Mouse (Mus musculus): ENCODE results near the gene Doc2g.
"Not testable (repeated sequence)": the region's sequence is repeated elsewhere in the genome, so short reads cannot be mapped to it uniquely, and the experiment has no call there.

Doc2g gene

DNA sequence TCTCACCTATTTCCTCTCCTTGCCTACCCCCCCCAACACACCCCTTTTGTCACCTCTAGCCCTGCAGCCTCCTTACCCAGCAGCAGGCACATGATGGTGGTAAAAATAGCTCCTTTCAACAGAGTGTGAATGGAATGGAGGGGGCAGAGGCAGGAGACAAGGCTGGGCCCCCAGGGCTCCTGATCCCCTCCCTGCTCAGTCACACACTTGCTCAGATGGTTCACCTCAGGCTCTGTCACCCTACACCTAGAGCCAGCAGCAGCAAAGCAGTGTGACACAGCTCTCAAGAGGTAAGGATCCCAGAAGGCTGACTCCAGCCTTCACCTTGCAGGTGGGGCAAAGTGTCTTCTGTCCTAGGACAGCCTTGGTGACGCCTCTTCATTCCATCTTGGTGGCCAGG lies at the start of gene Doc2g:
Gene Doc2g, plus strand, starts transcription at position 202 of the 400 bp plus-strand sequence.
- DNase-seq (ENCODE audit: extremely low spot score, low spot score): no peak

- no peak for DNase-seq (ENCODE audit: extremely low spot score, low spot score)
Observed at GRCm38 (mm10) chr19:3955033-3955432, 48.1 kb upstream of the Doc2g start.

DNA sequence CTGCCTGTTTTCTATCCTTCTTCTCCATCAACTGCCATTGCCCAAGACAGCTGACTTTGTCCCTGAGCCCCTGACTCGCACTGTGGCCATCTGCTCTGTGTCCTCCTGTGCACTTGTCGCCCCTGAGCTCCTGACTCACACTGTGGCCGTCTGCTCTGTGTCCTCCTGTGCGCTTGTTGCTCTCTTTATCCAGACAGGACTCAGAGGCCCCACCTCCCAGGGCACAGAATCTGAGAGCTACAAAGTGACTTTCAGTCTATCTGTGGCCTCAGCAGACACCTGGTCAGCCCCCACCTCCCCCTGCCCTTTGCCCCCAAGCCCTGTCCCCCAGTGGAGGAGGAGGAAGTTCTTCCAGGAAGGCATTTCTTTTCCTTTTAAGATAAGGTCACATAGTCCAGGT lies 47.3 kb upstream of the Doc2g start:
- no peak for DNase-seq (ENCODE audit: extremely low spot score, low spot score)

GRCm38 (mm10) chr19:3957296-3958036 lies 45.6 kb upstream of the Doc2g start:
- not testable (repeated sequence) for DNase-seq (ENCODE audit: extremely low spot score, low spot score)

DNA sequence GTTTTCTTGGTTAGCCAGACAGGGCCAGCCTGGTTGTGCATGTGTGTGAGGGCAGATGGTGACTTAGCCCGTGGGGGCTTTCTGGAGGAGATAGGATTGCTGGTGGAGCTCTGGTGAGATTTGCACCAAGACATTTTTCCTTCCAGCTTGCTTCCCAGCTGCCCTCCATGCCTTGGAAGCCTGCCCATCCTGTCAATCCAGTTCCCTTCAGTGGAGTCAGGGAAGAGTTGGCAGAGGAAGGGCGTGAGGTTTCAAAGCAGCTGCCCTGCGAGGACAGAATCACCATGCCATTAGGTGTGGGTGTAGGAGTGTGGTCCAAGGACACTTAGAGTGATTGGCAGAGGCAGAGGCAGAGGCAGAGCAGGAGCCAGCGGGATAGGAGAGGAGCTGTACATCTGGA lies 44.6 kb upstream of the Doc2g start, which contains the start of gene Aldh3b3:
Gene Aldh3b3, plus strand, starts transcription at position 176 of the 400 bp plus-strand sequence.
- no peak for DNase-seq (ENCODE audit: extremely low spot score, low spot score)

DNA sequence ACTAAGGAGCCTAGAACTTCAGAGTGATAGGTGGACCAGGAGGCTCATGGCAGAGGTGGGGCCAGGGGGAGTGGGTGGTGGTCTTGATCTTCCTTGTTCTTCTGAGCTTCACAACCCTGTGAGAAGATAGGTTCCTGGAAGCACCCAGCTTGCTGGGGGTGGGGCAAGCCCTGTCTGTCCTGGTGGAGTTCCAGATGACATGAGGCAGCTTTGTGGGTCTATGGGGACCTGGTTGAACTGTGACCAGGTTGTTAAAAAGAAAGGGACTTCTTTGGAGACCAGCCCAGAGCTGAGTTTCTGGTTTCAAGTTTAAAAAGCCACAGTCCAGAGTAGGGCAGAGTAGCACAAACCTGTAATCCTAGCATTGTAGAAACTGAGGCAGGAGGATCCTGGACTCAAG lies 44.1 kb upstream of the Doc2g start:
- no peak for DNase-seq (ENCODE audit: extremely low spot score, low spot score)

DNA sequence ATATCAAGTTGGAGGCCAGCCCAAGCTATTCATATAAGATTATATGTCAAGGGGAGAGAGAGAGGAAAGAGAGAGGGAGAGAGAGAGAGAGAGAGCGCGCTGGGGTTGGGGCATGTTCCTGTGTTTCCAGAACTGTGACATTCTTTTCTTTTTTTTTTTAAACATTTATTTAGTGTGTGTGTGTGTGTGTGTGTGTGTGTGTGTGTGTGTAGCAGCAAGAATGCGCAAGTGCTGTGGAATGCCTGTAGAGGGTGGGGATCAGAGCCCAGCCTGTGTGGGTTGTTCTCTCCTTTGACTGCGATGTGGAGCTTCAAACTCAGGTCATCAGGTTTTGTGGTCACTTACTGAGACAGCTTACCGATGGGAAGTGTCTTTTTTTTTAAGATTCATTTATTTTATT lies 42.9 kb upstream of the Doc2g start:
- no peak for DNase-seq (ENCODE audit: extremely low spot score, low spot score)

- DNase-seq (ENCODE audit: extremely low spot score, low spot score): not testable (repeated sequence)
Observed at GRCm38 (mm10) chr19:3961805-3962204, 41.3 kb upstream of the Doc2g start.

- DNase-seq (ENCODE audit: extremely low spot score, low spot score): no peak
Observed at GRCm38 (mm10) chr19:3962469-3962868, 40.6 kb upstream of the Doc2g start.

- DNase-seq (ENCODE audit: extremely low spot score, low spot score): no peak
Observed at GRCm38 (mm10) chr19:3964030-3964429, 39.1 kb upstream of the Doc2g start.

DNA sequence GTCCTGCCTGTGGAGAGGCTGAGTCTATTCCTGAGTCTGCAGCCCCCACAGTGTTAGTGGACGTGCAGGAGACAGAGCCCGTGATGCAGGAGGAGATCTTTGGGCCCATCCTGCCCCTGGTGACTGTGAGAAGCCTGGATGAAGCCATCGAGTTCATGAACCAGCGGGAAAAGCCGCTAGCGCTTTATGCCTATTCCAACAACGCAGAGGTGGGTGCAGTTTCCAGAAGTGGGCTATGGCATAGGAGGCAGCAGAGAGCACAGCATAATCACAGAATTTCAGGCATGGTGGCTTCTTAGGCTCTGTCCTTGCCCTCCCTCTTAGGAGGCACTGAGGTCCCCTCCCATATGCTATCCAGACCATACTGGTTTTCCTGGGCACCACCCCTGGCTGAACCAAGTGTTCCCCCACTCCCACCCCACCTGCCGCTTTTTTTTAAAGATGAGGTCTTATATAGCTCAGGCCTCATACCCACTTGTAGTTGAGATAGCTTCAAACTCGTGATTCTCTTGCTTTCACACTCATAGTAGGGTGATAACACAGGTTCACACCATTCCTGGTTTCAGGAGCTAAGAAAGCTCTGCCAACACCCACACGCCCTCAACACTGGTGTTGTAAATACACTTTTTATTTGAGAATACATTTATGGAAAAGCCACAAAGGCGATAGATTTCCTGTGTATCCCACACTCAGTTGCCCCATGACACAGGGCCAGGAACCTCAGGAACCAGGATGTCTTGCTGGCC lies 36.6 kb upstream of the Doc2g start:
- DNase-seq (ENCODE audit: extremely low spot score, low spot score): no peak

GRCm38 (mm10) chr19:3967258-3967657 lies 35.9 kb upstream of the Doc2g start:
- no peak for DNase-seq (ENCODE audit: extremely low spot score, low spot score)

DNA sequence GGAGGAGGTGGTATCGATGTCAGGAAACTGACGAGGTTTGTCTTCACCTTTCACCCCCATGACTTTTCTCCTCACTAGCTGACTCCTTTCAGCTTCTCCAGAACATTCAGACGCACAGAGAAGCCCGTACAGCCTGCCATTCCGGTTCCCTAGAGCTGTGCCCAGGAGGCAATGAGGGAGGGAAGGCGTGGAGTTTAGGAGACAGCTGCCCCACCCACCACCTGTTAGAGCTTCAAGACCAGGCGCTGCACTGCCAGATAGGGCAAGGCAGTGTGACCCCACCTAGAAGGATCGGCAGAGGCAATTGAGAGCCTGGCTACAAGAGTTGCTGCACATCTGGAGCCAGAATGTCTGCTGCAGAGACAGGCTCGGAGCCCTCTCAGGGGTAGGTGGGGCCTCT lies 30.9 kb upstream of the Doc2g start, which contains the start of gene Aldh3b2:
Gene Aldh3b2, plus strand, starts transcription at position 100 of the 400 bp plus-strand sequence.
- no peak for DNase-seq (ENCODE audit: extremely low spot score, low spot score)

- DNase-seq (ENCODE audit: extremely low spot score, low spot score): not testable (repeated sequence)
Observed at GRCm38 (mm10) chr19:3974608-3975007, 28.5 kb upstream of the Doc2g start.

- DNase-seq (ENCODE audit: extremely low spot score, low spot score): no peak
Observed at GRCm38 (mm10) chr19:3975866-3976265, 27.2 kb upstream of the Doc2g start.

- peak; percentile 73 for DNase-seq (ENCODE audit: extremely low spot score, low spot score)
Observed at GRCm38 (mm10) chr19:3980309-3980708, 22.8 kb upstream of the Doc2g start.

GRCm38 (mm10) chr19:3980917-3981316 lies 22.2 kb upstream of the Doc2g start:
- no peak for DNase-seq (ENCODE audit: extremely low spot score, low spot score)

GRCm38 (mm10) chr19:3983527-3984200 lies 19.4 kb upstream of the Doc2g start:
- DNase-seq (ENCODE audit: extremely low spot score, low spot score): no peak

DNA sequence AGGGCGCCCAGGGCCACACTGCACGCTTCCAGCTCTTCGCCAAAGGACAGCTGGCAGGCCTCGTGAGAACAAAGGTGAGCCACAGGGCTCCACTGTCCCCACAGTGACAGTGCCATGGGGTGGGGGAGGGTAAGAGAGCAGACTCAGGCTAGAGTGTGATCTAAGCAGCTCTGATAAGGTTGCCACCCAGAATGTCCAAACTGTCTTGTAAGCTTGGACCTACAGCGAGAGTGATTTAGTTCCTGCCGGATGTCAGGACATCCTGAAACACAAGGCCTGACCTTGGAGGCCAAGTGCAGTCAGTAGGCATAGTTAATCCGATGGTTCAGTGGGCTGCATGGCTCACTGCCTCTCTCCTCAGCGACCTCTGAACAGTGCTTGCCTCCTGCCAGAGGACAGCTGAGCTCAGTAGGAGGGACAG lies 17.8 kb upstream of the Doc2g start:
- DNase-seq (ENCODE audit: extremely low spot score, low spot score): no peak

DNA sequence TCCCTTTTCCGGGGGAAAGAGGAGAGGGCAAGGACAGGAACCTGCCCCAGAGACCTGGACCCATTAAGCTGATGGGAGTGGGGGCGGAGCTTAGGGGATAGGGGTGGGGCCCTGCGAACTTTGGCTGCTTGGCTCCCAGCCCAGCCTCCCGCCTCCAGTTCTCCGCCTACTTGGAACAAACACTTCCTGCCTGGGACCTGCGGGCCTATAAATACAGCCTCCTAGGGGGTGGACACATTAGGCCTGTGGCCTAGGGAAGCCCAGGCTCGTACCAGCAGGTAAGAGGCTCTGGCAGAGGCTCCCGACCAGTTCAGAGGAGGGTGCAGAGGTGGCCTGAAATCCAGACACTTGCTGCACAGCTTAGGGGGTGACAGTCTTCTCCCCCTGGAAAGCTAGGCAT lies 16.8 kb upstream of the Doc2g start, which contains the start of gene Acy3:
Gene Acy3, plus strand, starts transcription at position 237 of the 400 bp plus-strand sequence.
- DNase-seq (ENCODE audit: extremely low spot score, low spot score): peak; percentile 32

DNA sequence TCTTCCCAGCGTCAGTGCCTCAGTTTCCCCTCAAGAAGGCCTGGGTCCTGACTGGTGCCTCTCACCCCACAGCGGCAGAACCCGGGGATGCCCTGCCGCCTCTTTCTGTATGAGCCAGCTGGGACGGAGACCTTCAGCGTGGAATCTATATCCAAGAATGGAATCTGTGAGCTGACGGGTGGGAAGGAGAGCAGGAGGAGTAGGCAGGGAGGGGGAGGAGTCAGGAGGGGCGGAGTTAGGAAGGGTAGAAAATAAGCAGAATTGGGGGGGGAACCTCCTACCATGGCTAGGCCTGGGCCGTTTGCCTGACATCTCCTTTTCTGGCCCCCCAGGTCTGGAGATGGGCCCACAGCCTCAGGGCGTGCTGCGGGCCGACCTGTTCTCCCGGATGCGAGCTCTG lies 15.0 kb upstream of the Doc2g start:
- DNase-seq (ENCODE audit: extremely low spot score, low spot score): no peak

- no peak for DNase-seq (ENCODE audit: extremely low spot score, low spot score)
Observed at GRCm38 (mm10) chr19:3988750-3989149, 14.4 kb upstream of the Doc2g start.

Data from neural tube, embryonic 10.5 days (tissue).